Mouse (Mus musculus): ENCODE data around the gene Dnah8.

Gene Dnah8

GRCm38 (mm10) chr17:30819134-30819533, 195.0 kb downstream of the Dnah8 start:
- DNase-seq (ENCODE audit: low spot score in 2 of 2), result no peak

GRCm38 (mm10) chr17:30821115-30821514, 197.0 kb downstream of the Dnah8 start:
- no peak for DNase-seq (ENCODE audit: low spot score in 2 of 2)

- DNase-seq (ENCODE audit: low spot score in 2 of 2), result no peak
These were observed 200.3 kb downstream of the Dnah8 start for GRCm38 (mm10) chr17:30824473-30824872.

- no peak for DNase-seq (ENCODE audit: low spot score in 2 of 2)
These were observed 201.7 kb downstream of the Dnah8 start for GRCm38 (mm10) chr17:30825731-30826304.

- DNase-seq (ENCODE audit: low spot score in 2 of 2), result no peak
These were observed 207.0 kb downstream of the Dnah8 start for GRCm38 (mm10) chr17:30831170-30831569.

GRCm38 (mm10) chr17:30835419-30835818, 211.3 kb downstream of the Dnah8 start:
- DNase-seq (ENCODE audit: low spot score in 2 of 2), result no peak

- DNase-seq (ENCODE audit: low spot score in 2 of 2), result no peak
These were observed 212.9 kb downstream of the Dnah8 start for GRCm38 (mm10) chr17:30837031-30837430.

- DNase-seq (ENCODE audit: low spot score in 2 of 2), result no peak
These were observed 215.9 kb downstream of the Dnah8 start for GRCm38 (mm10) chr17:30840046-30840445.

- DNase-seq (ENCODE audit: low spot score in 2 of 2), result no peak
These were observed 218.2 kb downstream of the Dnah8 start for GRCm38 (mm10) chr17:30842312-30842711.

- peak in 1 of 2 experiments; percentile 20 for DNase-seq (ENCODE audit: low spot score in 2 of 2)
These were observed 220.2 kb downstream of the Dnah8 start for GRCm38 (mm10) chr17:30844321-30844791.

- DNase-seq (ENCODE audit: low spot score in 2 of 2), result no peak
These were observed 223.3 kb downstream of the Dnah8 start for GRCm38 (mm10) chr17:30847498-30847897.

GRCm38 (mm10) chr17:30848086-30848485, 223.9 kb downstream of the Dnah8 start:
- no peak for DNase-seq (ENCODE audit: low spot score in 2 of 2)

- DNase-seq (ENCODE audit: low spot score in 2 of 2), result no peak
These were observed 224.7 kb downstream of the Dnah8 start for GRCm38 (mm10) chr17:30848804-30849203.

GRCm38 (mm10) chr17:30849813-30850212, 225.7 kb downstream of the Dnah8 start:
- no peak for DNase-seq (ENCODE audit: low spot score in 2 of 2)

- no peak for DNase-seq (ENCODE audit: low spot score in 2 of 2)
These were observed 228.2 kb downstream of the Dnah8 start for GRCm38 (mm10) chr17:30852345-30852744.

- no peak for DNase-seq (ENCODE audit: low spot score in 2 of 2)
These were observed 233.2 kb downstream of the Dnah8 start for GRCm38 (mm10) chr17:30857347-30857746.

GRCm38 (mm10) chr17:30858586-30859259, 234.6 kb downstream of the Dnah8 start:
- no peak for DNase-seq (ENCODE audit: low spot score in 2 of 2)

GRCm38 (mm10) chr17:30859989-30860585, 235.9 kb downstream of the Dnah8 start:
- no peak for DNase-seq (ENCODE audit: low spot score in 2 of 2)

- DNase-seq (ENCODE audit: low spot score in 2 of 2), result no peak
These were observed 236.5 kb downstream of the Dnah8 start for GRCm38 (mm10) chr17:30860606-30861005.

GRCm38 (mm10) chr17:30866281-30866680, 242.1 kb downstream of the Dnah8 start:
- no peak for DNase-seq (ENCODE audit: low spot score in 2 of 2)

GRCm38 (mm10) chr17:30866966-30867365, 242.8 kb downstream of the Dnah8 start:
- no peak for DNase-seq (ENCODE audit: low spot score in 2 of 2)

- no peak for DNase-seq (ENCODE audit: low spot score in 2 of 2)
These were observed 246.9 kb downstream of the Dnah8 start for GRCm38 (mm10) chr17:30871040-30871439.

GRCm38 (mm10) chr17:30874276-30874675, 250.1 kb downstream of the Dnah8 start:
- DNase-seq (ENCODE audit: low spot score in 2 of 2), result no peak
